Mouse (Mus musculus) embryonic facial prominence, embryonic 14.5 days (tissue): Measurements from ENCODE around the gene Clcnka. TPM values are rescaled to one million over a fixed set of nuclear protein-coding genes. Genes with fewer than 3 reads are reported as not detected.

Experiments used
- ATAC-seq: fragments of 200-750 bp; cut with Nextera tagmentation; 2 replicates; pipeline ENCODE4 v1.8.0; 2017; ENCODE audit warnings: low read depth, moderate number of reproducible peaks, moderate TSS enrichment
- DNase-seq: peaks from one replicate; pipeline ENCODE4 v3.0.0-alpha.2; 2015; ENCODE audit warnings: low spot score
- H3K27ac ChIP-seq: fragments of 300-500 bp; sonication (generic); replicated peaks from 2 replicates; pipeline ENCODE4 v1.5.1; 2014; ENCODE audit warnings: low read depth, mild to moderate bottlenecking, low read length, moderate library complexity
- H3K27me3 ChIP-seq: fragments of 300-500 bp; sonication (generic); replicated peaks from 2 replicates; pipeline ENCODE4 v1.6.1; 2014; ENCODE audit warnings: low read length; ENCODE audit not compliant: control insufficient read depth, insufficient read depth
- H3K36me3 ChIP-seq: fragments of 300-500 bp; sonication (generic); 2 replicates; pipeline ENCODE4 v1.6.1; 2014; ENCODE audit warnings: low read length, mixed read lengths; ENCODE audit not compliant: control insufficient read depth, insufficient read depth
- H3K4me1 ChIP-seq: fragments of 300-500 bp; sonication (generic); 2 replicates; pipeline ENCODE4 v1.6.1; 2014; ENCODE audit warnings: antibody characterized with exemption, low read length; ENCODE audit not compliant: control insufficient read depth, insufficient read depth
- H3K4me2 ChIP-seq: fragments of 300-500 bp; sonication (generic); 2 replicates; pipeline ENCODE4 v1.6.1; 2014; ENCODE audit warnings: low read depth, mild to moderate bottlenecking, low read length, moderate library complexity, mixed read lengths
- H3K4me3 ChIP-seq: fragments of 300-500 bp; sonication (generic); 2 replicates; pipeline ENCODE4 v1.5.1; 2014; ENCODE audit warnings: low read depth, mild to moderate bottlenecking, low read length
- H3K9ac ChIP-seq: fragments of 300-500 bp; sonication (generic); 2 replicates; pipeline ENCODE4 v1.6.1; 2014; ENCODE audit warnings: low read depth, mild to moderate bottlenecking, low read length, moderate library complexity, mixed read lengths
- H3K9me3 ChIP-seq: fragments of 300-500 bp; sonication (generic); 2 replicates; pipeline ENCODE4 v1.6.1; 2016; ENCODE audit warnings: low read length; ENCODE audit not compliant: control insufficient read depth
- WGBS: fragments of 180-500 bp; shearing (Covaris S2); extraction: QIAGEN DNeasy Blood & Tissue Kit; methylation state at CpG from one replicate; pipeline ENCODE4 v1.1.7; 2014; 5-methylcytosine and 5-hydroxymethylcytosine counted together
- microRNA-seq: library from miRNA; unstranded; fragments of <30 nt; microRNA quantifications from one replicate; pipeline ENCODE4, GENCODE M21; 2016; ENCODE audit warnings: borderline number of aligned reads
- polyA plus RNA-seq: library from polyadenylated mRNA; unstranded; fragments of >200 nt; fragmentation: Nextera tagmentation; extraction: Ambion mirVana; gene quantifications from 2 replicates; pipeline ENCODE4 v1.2.1, GENCODE M21; 2014

Gene Clcnka
- polyA plus RNA-seq, 1 experiment from 2014 or later: 1.2 TPM

DNA sequence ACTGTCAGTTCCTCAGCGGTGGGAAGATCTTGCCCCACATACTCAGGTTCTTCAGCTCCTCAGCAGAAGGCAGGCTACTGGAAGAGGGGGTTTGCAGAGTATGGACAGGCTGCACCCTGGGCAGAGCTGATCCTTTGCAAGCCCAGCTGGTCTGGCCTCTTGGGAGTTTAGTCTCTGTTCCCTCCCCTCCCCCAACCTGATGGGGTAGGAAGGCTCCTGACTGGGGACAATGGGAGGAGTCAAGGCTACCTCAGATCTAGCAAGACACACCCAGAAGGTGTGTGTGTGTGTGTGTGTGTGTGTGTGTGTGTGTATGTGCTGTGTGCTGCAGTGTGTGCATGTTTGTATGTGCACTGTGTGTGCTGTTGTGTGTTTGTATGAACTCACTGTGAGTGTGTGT lies 59.7 kb downstream of the Clcnka start:
- Histone ChIP-seq H3K9ac (no peak overlapping the region), H3K9me3 (no peaks in the 10 kb centered on the region), H3K36me3 (no peaks in the 10 kb centered on the region), H3K4me1 (peaks cover 35% of the 10 kb centered on the region), H3K4me2 (0 out of 2 replicates have a peak overlapping the region, but pooled peaks have one; percentile 26), H3K4me3 (no peak overlapping the region), H3K27ac (peak overlapping the region; percentile 65), H3K27me3 (no peaks in the 10 kb centered on the region)
- ATAC-seq: no peak; the same call in 1 of the 2 replicates
- peak; percentile 74 for DNase-seq
- 11% methylated on average over 1 of the region's 1 CpGs for WGBS

DNA sequence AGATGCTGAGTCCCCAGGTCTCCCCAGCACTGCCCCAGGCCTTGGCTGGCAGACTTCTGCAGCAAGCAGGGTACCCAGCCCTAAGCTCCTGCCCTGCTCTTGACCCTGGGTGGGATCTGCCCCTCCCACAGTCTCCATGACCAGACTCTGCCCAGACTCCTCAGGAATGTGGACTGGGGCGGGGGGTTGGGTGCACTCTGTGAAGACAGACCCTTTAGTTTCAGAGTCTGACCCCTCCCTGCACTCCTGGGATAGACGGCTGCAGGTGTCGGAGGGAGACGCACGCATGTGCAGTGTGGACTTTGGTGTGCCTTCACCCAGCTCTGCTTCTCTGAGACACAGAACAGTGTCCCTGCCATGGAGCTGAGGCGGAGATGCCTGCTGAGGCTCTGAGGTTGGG lies 60.5 kb downstream of the Clcnka start:
- WGBS: 13% methylated on average over 6 of the region's 6 CpGs
- Histone ChIP-seq H3K9me3 (no peaks in the 10 kb centered on the region), H3K4me3 (no peak overlapping the region), H3K27me3 (no peaks in the 10 kb centered on the region), H3K36me3 (no peaks in the 10 kb centered on the region), H3K9ac (0 out of 2 replicates have a peak overlapping the region, but pooled peaks have one; percentile 14), H3K4me2 (peak overlapping the region; percentile 26), H3K4me1 (peaks cover 38% of the 10 kb centered on the region), H3K27ac (peak overlapping the region; percentile 65)
- DNase-seq (peak; percentile 65), ATAC-seq (peak; percentile 64)

DNA sequence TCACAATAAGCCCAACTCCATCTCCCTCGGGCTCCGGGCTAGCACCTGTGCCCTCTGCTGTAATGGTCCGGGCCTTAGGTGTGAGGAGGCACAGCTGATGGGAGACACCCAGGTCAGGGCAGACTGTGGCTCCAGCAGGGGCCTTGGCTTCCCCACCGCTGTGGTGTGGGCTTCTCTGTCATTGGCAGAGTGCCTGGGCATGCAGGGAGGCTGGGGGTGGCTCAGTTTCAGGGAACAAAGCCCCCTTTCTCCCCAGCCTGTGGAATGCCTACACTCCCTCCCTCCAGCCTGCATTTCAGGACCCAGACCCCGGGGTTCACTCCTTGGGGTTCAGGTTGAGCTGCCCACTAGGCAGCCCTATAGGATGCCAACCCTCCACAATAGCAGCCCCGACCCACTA lies 62.3 kb downstream of the Clcnka start:
- Histone ChIP-seq H3K4me1 (peaks cover 38% of the 10 kb centered on the region), H3K9me3 (no peaks in the 10 kb centered on the region), H3K27ac (peak overlapping the region; percentile 39; the same call in 1 of the 2 replicates), H3K4me2 (no peak overlapping the region), H3K4me3 (no peak overlapping the region), H3K27me3 (no peaks in the 10 kb centered on the region), H3K9ac (no peak overlapping the region), H3K36me3 (no peaks in the 10 kb centered on the region)
- DNase-seq (no peak), ATAC-seq (no peak; the same call in 1 of the 2 replicates)
- 53% methylated on average over 6 of the region's 6 CpGs for WGBS

DNA sequence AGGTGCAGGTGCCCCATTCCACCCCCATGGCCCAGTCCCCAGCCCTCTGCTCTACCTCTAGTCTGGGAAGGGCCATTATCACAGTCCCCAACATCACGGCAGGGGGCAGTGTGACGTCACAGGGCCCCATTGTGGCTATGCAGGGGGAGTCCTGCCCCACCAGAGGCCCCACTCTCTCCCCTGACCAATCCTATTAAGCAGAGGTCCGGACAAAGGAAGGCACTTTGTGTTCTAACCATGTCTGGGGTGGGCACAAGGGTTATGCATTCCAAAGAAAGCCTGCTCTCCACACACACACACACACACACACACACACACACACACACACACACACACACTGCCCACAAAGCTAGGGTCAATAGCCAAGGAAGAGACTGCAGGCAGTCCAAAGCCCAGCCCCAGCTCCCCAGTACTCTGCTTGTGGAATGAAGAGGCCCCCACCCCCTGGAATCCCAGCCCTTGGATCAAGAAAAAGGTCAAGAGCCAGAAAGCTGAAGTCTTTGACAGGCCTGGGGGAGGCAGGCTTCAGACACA lies 63.2 kb downstream of the Clcnka start:
- Histone ChIP-seq H3K36me3 (no peaks in the 10 kb centered on the region), H3K4me3 (no peak overlapping the region), H3K4me2 (no peak overlapping the region), H3K27me3 (no peaks in the 10 kb centered on the region), H3K9me3 (no peaks in the 10 kb centered on the region), H3K9ac (no peak overlapping the region), H3K4me1 (peaks cover 38% of the 10 kb centered on the region), H3K27ac (peak overlapping the region; percentile 4; the same call in 1 of the 2 replicates)
- ATAC-seq (peak; percentile 67; the same call in 1 of the 2 replicates), DNase-seq (no peak)
- 15% methylated on average over 3 of the region's 3 CpGs for WGBS

DNA sequence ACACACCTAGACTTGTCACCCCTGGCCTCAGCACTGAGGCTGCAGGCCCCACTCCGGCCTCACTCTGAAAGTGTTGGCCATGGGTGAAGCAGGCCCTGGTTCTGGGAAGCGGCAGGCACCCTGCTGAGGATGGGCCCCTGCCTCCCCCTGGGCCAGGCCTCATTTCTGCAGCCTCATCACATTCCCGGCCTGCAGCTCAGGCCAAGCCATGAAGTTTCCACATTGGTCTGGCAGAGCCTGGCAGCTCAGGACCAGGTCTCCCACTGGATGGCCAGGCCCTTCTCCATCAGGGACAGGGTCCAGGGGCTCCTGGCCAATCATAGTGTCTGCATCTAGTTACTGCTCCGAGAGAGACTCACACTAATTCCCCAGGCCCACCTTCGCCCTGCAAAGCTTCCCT lies 63.8 kb downstream of the Clcnka start:
- 70% methylated on average over 5 of the region's 5 CpGs for WGBS
- DNase-seq: no peak
- Histone ChIP-seq H3K4me2 (no peak overlapping the region), H3K36me3 (no peaks in the 10 kb centered on the region), H3K4me1 (peaks cover 38% of the 10 kb centered on the region), H3K9me3 (no peaks in the 10 kb centered on the region), H3K27ac (peak overlapping the region; percentile 4; the same call in 1 of the 2 replicates), H3K27me3 (no peaks in the 10 kb centered on the region), H3K4me3 (no peak overlapping the region), H3K9ac (peak overlapping the region; percentile 16; the same call in 1 of the 2 replicates)
- no peak for ATAC-seq

Small RNA genes lying within 50 kb of the gene (microRNA-seq; reads per million reads assigned to microRNA genes)
- not detected for gene Gm25690

Other genes starting within 250 kb of the Clcnka start
- 5.1 and 5.2 TPM in 2 replicates for gene Rsg1, start 184.8 kb downstream of the Clcnka start, polyA plus RNA-seq
- gene Arhgef19, start 159.2 kb downstream of the Clcnka start, polyA plus RNA-seq: 17.4 and 17.7 TPM in 2 replicates
- 2.1 and 4.2 TPM in 2 replicates for gene Epha2, start 97.5 kb downstream of the Clcnka start, polyA plus RNA-seq
- 2.2 and 2.9 TPM in 2 replicates for gene Fam131c, start 30.5 kb downstream of the Clcnka start, polyA plus RNA-seq
- gene Clcnkb, start 17.3 kb upstream of the Clcnka start, polyA plus RNA-seq: not detected in 2 replicates
- gene Hspb7, start 22.1 kb upstream of the Clcnka start, polyA plus RNA-seq: 3.4 and 8.8 TPM in 2 replicates
- gene Srarp, start 37.4 kb upstream of the Clcnka start, polyA plus RNA-seq: not detected in 2 replicates
- 22.0 and 28.7 TPM in 2 replicates for gene Zbtb17, start 45.9 kb upstream of the Clcnka start, polyA plus RNA-seq
- gene Spen, start 139.9 kb upstream of the Clcnka start, polyA plus RNA-seq: 9.4 and 12.5 TPM in 2 replicates
- gene Fblim1, start 207.4 kb upstream of the Clcnka start, polyA plus RNA-seq: 22.8 and 27.7 TPM in 2 replicates
- 0.17 and 0.41 TPM in 2 replicates for gene Tmem82, start 219.9 kb upstream of the Clcnka start, polyA plus RNA-seq
- gene Slc25a34, start 225.1 kb upstream of the Clcnka start, polyA plus RNA-seq: 0.08 TPM in 1 of 2 replicates, not detected in the other